Mouse (Mus musculus) thymus, postnatal 14 days (tissue): ENCODE data around the gene Socs1.

Experiments
- DNase-seq: peaks from one replicate; pipeline ENCODE4 v3.0.0; 2021

The Socs1 gene

GRCm38 (mm10) chr16:10761182-10761581 is 24.2 kb downstream of the Socs1 start:
- no peak for DNase-seq

- no peak for DNase-seq
Observed at GRCm38 (mm10) chr16:10756168-10756567, 29.2 kb downstream of the Socs1 start.

- no peak for DNase-seq
Observed at GRCm38 (mm10) chr16:10754521-10755296, 30.6 kb downstream of the Socs1 start.

- DNase-seq, result peak; percentile 41
Observed at GRCm38 (mm10) chr16:10749824-10750223, 35.5 kb downstream of the Socs1 start.

- peak; percentile 75 for DNase-seq
Observed at GRCm38 (mm10) chr16:10749226-10749625, 36.1 kb downstream of the Socs1 start.

GRCm38 (mm10) chr16:10741082-10741481 is 44.3 kb downstream of the Socs1 start:
- peak; percentile 45 for DNase-seq

- peak; percentile 59 for DNase-seq
Observed at GRCm38 (mm10) chr16:10739854-10740398, 45.4 kb downstream of the Socs1 start.

GRCm38 (mm10) chr16:10738866-10739265 is 46.5 kb downstream of the Socs1 start:
- no peak for DNase-seq

GRCm38 (mm10) chr16:10737571-10737970 is 47.8 kb downstream of the Socs1 start:
- DNase-seq, result no peak

- no peak for DNase-seq
Observed at GRCm38 (mm10) chr16:10736364-10736763, 49.0 kb downstream of the Socs1 start.

GRCm38 (mm10) chr16:10735781-10736180 is 49.6 kb downstream of the Socs1 start:
- no peak for DNase-seq

- DNase-seq, result peak; percentile 62
Observed at GRCm38 (mm10) chr16:10732421-10732820, 52.9 kb downstream of the Socs1 start.
